Mouse (Mus musculus) adrenal gland (tissue): ENCODE results near the gene Nrip1.

Experiments used
- intact Hi-C: fragments of 180-260 bp; cut with DNase I; formaldehyde crosslinking; loops from one replicate; pipeline ENCODE4 v1.15.1; 2025

Nrip1 gene

GRCm38 (mm10) chr16:76372045-76372940 is 1.3 kb downstream of the Nrip1 start:
- intact Hi-C loops = loop anchor here (5.0 to 10.0 kb wide), 5 partner anchors 65 to 393 kb away; no protein-coding TSS in a partner anchor

GRCm38 (mm10) chr16:76371614-76371917 is 2.1 kb downstream of the Nrip1 start:
- intact Hi-C loops = loop anchor here (5.0 to 10.0 kb wide), 5 partner anchors 66 to 393 kb away; no protein-coding TSS in a partner anchor

DNA sequence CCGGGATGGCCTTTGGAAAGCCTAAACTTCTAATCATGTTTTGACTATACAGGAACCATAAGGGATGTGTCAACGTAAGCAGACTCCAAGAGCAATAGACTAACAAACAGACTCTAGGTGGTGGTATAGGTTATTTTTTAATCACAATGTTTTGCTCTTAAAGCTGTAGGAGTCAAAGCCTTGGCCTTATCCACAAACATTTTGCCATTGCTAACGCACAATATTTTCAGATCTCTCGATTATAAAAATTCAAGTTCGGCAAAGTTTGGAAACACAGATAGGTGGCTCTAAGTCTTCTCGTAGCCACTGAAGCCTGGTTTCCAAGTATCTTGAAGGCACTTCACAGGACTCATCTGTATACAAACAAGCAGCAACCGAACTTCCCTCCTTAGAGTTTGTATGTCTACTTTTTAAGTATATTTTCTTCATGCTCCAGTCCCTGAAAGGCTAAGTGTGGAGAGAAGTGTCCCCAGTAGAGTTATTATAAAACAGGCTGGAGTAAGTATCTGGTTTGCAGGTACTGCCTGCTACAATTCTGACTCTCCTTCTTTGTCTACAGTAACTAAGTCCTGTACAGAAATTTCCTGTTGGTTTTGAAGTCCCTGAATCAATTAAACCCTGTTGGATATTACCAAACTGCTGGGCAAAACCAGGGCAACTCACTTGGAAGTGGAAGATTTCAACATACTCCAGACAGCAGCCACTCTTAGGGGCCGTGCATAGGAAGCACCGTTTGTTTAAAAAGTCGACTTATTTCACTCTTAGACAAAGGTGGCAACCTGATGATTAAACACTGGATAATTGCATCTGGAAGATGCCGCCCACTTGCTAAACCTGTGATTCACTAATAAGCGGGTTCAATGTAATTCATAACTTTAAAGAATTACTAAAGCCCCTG is 2.7 kb downstream of the Nrip1 start:
- intact Hi-C loops = loop anchor here (5.0 to 10.0 kb wide), 5 partner anchors 66 to 394 kb away; no protein-coding TSS in a partner anchor

GRCm38 (mm10) chr16:76370041-76370715 is 3.4 kb downstream of the Nrip1 start:
- intact Hi-C loops = loop anchor here (5.0 to 10.0 kb wide), 5 partner anchors 67 to 395 kb away; no protein-coding TSS in a partner anchor

DNA sequence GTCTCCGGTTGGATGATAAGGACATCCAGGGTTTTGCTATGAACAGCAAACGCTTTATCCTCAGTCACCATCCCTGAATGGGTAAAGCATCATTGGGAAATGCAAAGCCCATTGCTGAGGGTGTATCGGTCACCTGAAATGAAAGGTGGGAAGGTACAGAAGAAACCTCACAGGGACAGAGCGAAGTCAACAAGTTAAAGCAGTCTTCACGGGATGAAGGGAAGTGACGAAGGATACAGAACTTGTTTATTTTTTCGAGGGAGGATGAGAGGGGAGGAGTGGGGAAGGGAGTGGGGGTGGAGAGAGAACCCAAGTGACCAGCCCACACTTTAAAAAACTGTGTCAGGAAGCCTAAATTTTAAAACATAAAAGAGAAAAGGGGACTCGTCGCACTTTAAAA is 4.4 kb downstream of the Nrip1 start:
- intact Hi-C loops = loop anchor here (5.0 kb wide), 2 partner anchors 47 to 72 kb away; no protein-coding TSS in a partner anchor

DNA sequence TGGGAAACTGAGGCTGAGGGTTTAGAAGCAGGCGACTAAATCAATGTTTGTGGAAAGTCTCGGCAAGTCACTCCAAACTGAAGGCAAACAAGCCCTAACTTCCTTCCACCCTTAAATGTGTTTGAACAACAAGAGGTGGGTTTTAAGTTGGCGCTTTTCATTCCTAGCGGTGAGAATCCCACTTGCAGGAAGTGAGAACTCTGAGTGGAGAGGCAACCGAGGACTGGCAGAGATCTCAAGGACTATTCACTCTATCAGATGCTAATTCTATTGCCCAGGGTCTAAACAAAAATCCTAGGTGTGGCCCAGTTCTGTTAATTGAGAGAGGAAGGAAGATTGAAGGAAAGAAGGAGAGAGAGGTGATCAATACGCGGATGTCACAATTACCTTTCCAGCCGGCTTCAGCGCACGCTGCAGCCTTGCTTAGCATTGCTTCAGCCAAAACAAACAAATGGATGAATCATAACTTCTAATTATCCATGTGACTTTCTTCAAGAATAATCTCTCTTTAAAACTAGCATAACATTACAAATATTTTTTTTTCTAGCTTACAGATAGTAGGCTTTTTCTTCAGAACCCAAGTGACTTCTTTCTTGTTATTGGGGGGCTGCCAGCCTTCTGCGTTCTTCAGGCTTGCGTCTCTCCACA is 6.2 kb downstream of the Nrip1 start:
- intact Hi-C loops = loop anchor here (5.0 kb wide), 2 partner anchors 45 to 70 kb away; no protein-coding TSS in a partner anchor

- intact Hi-C loops = loop anchor here (5.0 kb wide), 2 partner anchors 44 to 69 kb away; no protein-coding TSS in a partner anchor
Observed at GRCm38 (mm10) chr16:76365790-76366406, 7.7 kb downstream of the Nrip1 start.

GRCm38 (mm10) chr16:76365237-76365636 is 8.4 kb downstream of the Nrip1 start:
- intact Hi-C loops = loop anchor here (5.0 kb wide), 2 partner anchors 43 to 68 kb away; no protein-coding TSS in a partner anchor

- intact Hi-C loops = no loop called here
Observed at GRCm38 (mm10) chr16:76363641-76364040, 10.0 kb downstream of the Nrip1 start.

- intact Hi-C loops = no loop called here
Observed at GRCm38 (mm10) chr16:76362982-76363381, 10.6 kb downstream of the Nrip1 start.

DNA sequence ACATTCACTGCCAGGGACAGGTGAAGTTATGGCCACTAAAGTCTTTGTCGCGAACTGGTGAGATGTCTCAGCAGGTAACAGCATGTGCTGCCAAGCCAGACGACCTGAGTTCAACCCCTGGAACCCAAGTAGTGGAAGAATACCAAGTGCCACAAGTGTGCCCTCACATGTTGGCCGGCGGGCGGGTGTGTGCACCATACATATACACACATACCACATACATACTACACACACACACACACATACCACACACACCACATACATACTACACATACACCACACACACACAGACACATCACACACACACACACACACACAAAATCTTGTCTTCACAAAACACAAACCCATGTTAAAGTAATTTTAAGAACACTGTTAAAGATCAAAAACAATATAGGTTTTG is 13.2 kb downstream of the Nrip1 start:
- intact Hi-C loops = no loop called here

- intact Hi-C loops = no loop called here
Observed at GRCm38 (mm10) chr16:76358757-76359156, 14.9 kb downstream of the Nrip1 start.

GRCm38 (mm10) chr16:76358128-76358748 is 15.4 kb downstream of the Nrip1 start:
- intact Hi-C loops = no loop called here

DNA sequence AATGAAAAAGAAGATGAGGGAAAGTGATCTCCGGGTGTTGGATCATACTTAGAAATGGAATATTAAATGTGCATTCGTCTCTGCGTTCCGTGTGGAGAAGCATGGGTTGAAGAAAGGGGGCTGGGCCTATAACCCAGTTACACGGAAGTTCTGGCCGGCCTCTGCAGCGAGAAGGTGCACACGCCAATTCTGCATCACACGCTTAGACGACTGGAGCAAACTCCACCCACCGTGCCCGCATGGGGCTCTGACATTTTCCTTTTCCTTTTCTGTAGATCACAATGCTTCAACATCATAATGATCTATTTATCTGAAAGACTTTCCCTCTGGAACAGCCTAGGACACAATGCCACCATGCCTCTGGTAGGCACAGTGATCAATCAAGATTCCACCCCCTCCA is 16.5 kb downstream of the Nrip1 start:
- intact Hi-C loops = no loop called here

GRCm38 (mm10) chr16:76355947-76356550 is 17.6 kb downstream of the Nrip1 start:
- intact Hi-C loops = no loop called here

- intact Hi-C loops = no loop called here
Observed at GRCm38 (mm10) chr16:76355267-76355666, 18.4 kb downstream of the Nrip1 start.

GRCm38 (mm10) chr16:76354841-76355240 is 18.8 kb downstream of the Nrip1 start:
- intact Hi-C loops = no loop called here

DNA sequence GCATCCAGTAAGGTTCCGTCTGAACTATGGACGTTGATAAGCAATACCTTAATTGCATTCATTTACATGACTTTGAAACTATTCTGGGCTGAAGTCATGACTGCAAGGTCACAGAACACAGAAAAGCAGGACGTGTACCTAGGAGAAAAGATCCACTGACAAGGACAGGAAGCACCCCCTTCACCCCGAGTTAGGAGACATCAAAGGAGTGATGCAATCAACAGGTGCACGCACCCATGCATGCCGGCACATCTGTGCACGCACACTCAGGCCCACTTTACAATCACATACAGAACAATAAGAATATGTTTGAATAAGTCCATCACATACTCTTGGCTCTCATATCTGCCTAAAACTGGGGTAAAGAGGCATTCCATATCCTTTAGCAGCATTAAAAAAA is 19.3 kb downstream of the Nrip1 start:
- intact Hi-C loops = no loop called here

- intact Hi-C loops = no loop called here
Observed at GRCm38 (mm10) chr16:76350922-76351321, 22.7 kb downstream of the Nrip1 start.
